Mouse (Mus musculus): ENCODE measurements at regions not wholly inside any gene's neighbourhood (a gene's known extent, or its start where the extent isn't known, plus 50 kb on each side); places are given as distances from the start of the nearest gene placed in this dataset.

GRCm38 (mm10) chr9:43899239-43899638 is 143.9 kb upstream of the Thy1 start:
- Histone ChIP-seq H3K4me2 (ENCODE audit: low read length) (no peak overlapping the region), H3K36me3 (ENCODE audit: insufficient read depth, low read length) (no peaks in the 10 kb centered on the region), H3K9ac (ENCODE audit: low read depth, low read length) (no peak overlapping the region), H3K27me3 (ENCODE audit: insufficient read depth, low read length) (no peaks in the 10 kb centered on the region), H3K4me1 (replicated peaks; ENCODE audit: insufficient read depth, low read length) (no peaks in the 10 kb centered on the region), H3K27ac (no peak overlapping the region), H3K4me3 (replicated peaks; ENCODE audit: low read depth, low read length) (no peak overlapping the region), H3K9me3 (replicated peaks; ENCODE audit: low read length) (no peaks in the 10 kb centered on the region)
- WGBS, result 34% methylated on average over 4 of the region's 4 CpGs
- ATAC-seq (replicated peaks; ENCODE audit: low FRiP score, low read depth), result no peak
- no peak for DNase-seq (ENCODE audit: low spot score)
- no peak for TF ChIP-seq CTCF (IDR thresholded peaks at IDR 0.05; ENCODE audit: low read depth)

GRCm38 (mm10) chr9:43908325-43908724 is 134.9 kb upstream of the Thy1 start:
- ATAC-seq (replicated peaks; ENCODE audit: low FRiP score, low read depth), result no peak
- Histone ChIP-seq H3K4me2 (ENCODE audit: low read length) (no peak overlapping the region), H3K4me3 (replicated peaks; ENCODE audit: low read depth, low read length) (no peak overlapping the region), H3K27me3 (ENCODE audit: insufficient read depth, low read length) (no peaks in the 10 kb centered on the region), H3K4me1 (replicated peaks; ENCODE audit: insufficient read depth, low read length) (no peaks in the 10 kb centered on the region), H3K9ac (ENCODE audit: low read depth, low read length) (no peak overlapping the region), H3K36me3 (ENCODE audit: insufficient read depth, low read length) (no peaks in the 10 kb centered on the region), H3K27ac (no peak overlapping the region), H3K9me3 (replicated peaks; ENCODE audit: low read length) (no peaks in the 10 kb centered on the region)
- peak; percentile 21; the same call in 1 of the 2 replicates for TF ChIP-seq CTCF (IDR thresholded peaks at IDR 0.05; ENCODE audit: low read depth)
- WGBS, result 89% methylated on average over 4 of the region's 4 CpGs
- DNase-seq (ENCODE audit: low spot score), result no peak

- Histone ChIP-seq H3K4me2 (ENCODE audit: low read length) (no peak overlapping the region), H3K27ac (no peak overlapping the region), H3K9me3 (replicated peaks; ENCODE audit: low read length) (no peaks in the 10 kb centered on the region), H3K4me3 (replicated peaks; ENCODE audit: low read depth, low read length) (no peak overlapping the region), H3K36me3 (ENCODE audit: insufficient read depth, low read length) (no peaks in the 10 kb centered on the region), H3K9ac (ENCODE audit: low read depth, low read length) (no peak overlapping the region), H3K4me1 (replicated peaks; ENCODE audit: insufficient read depth, low read length) (no peaks in the 10 kb centered on the region), H3K27me3 (ENCODE audit: insufficient read depth, low read length) (no peaks in the 10 kb centered on the region)
- no peak for TF ChIP-seq CTCF (IDR thresholded peaks at IDR 0.05; ENCODE audit: low read depth)
- DNase-seq (ENCODE audit: low spot score), result peak; percentile 62
- no peak for ATAC-seq (replicated peaks; ENCODE audit: low FRiP score, low read depth)
- WGBS, result 46% methylated on average over 5 of the region's 5 CpGs
These were observed 128.2 kb upstream of the Thy1 start for GRCm38 (mm10) chr9:43915015-43915414.

GRCm38 (mm10) chr9:43917467-43917866 is 125.7 kb upstream of the Thy1 start:
- WGBS, result 28% methylated on average over 10 of the region's 10 CpGs
- TF ChIP-seq CTCF (IDR thresholded peaks at IDR 0.05; ENCODE audit: low read depth), result no peak
- H3K4me2 ChIP-seq (ENCODE audit: low read length), result no peak overlapping the region
- H3K4me3 ChIP-seq (replicated peaks; ENCODE audit: low read depth, low read length), result no peak overlapping the region
- H3K9me3 ChIP-seq (replicated peaks; ENCODE audit: low read length), result no peaks in the 10 kb centered on the region
- no peak overlapping the region for H3K27ac ChIP-seq
- DNase-seq (ENCODE audit: low spot score), result no peak
- H3K36me3 ChIP-seq (ENCODE audit: insufficient read depth, low read length), result no peaks in the 10 kb centered on the region
- no peaks in the 10 kb centered on the region for H3K4me1 ChIP-seq (replicated peaks; ENCODE audit: insufficient read depth, low read length)
- H3K9ac ChIP-seq (ENCODE audit: low read depth, low read length), result no peak overlapping the region
- ATAC-seq (replicated peaks; ENCODE audit: low FRiP score, low read depth), result no peak
- no peaks in the 10 kb centered on the region; the same call in 1 of the 2 replicates for H3K27me3 ChIP-seq (ENCODE audit: insufficient read depth, low read length)

- Histone ChIP-seq H3K27ac (no peak overlapping the region), H3K4me1 (replicated peaks; ENCODE audit: insufficient read depth, low read length) (no peaks in the 10 kb centered on the region), H3K9ac (ENCODE audit: low read depth, low read length) (no peak overlapping the region), H3K4me2 (ENCODE audit: low read length) (no peak overlapping the region), H3K36me3 (ENCODE audit: insufficient read depth, low read length) (no peaks in the 10 kb centered on the region), H3K4me3 (replicated peaks; ENCODE audit: low read depth, low read length) (no peak overlapping the region), H3K9me3 (replicated peaks; ENCODE audit: low read length) (no peaks in the 10 kb centered on the region), H3K27me3 (ENCODE audit: insufficient read depth, low read length) (no peaks in the 10 kb centered on the region; the same call in 1 of the 2 replicates)
- ATAC-seq (replicated peaks; ENCODE audit: low FRiP score, low read depth) (no peak), DNase-seq (ENCODE audit: low spot score) (no peak)
- no peak for TF ChIP-seq CTCF (IDR thresholded peaks at IDR 0.05; ENCODE audit: low read depth)
- WGBS, result 78% methylated on average over 17 of the region's 17 CpGs
These were observed 124.2 kb upstream of the Thy1 start for GRCm38 (mm10) chr9:43919010-43919409.

- no peaks in the 10 kb centered on the region for H3K36me3 ChIP-seq (ENCODE audit: insufficient read depth, low read length)
- ATAC-seq (replicated peaks; ENCODE audit: low FRiP score, low read depth) (0 out of 2 replicates have a peak, but pooled peaks have one; percentile 49), DNase-seq (ENCODE audit: low spot score) (peak; percentile 68)
- WGBS, result 9% methylated on average over 24 of the region's 24 CpGs
- no peak overlapping the region for H3K4me3 ChIP-seq (replicated peaks; ENCODE audit: low read depth, low read length)
- H3K27ac ChIP-seq, result no peak overlapping the region
- TF ChIP-seq CTCF (IDR thresholded peaks at IDR 0.05; ENCODE audit: low read depth), result peak; percentile 90
- H3K4me2 ChIP-seq (ENCODE audit: low read length), result no peak overlapping the region
- no peaks in the 10 kb centered on the region; the same call in 1 of the 2 replicates for H3K27me3 ChIP-seq (ENCODE audit: insufficient read depth, low read length)
- H3K4me1 ChIP-seq (replicated peaks; ENCODE audit: insufficient read depth, low read length), result no peaks in the 10 kb centered on the region
- H3K9me3 ChIP-seq (replicated peaks; ENCODE audit: low read length), result no peaks in the 10 kb centered on the region
- H3K9ac ChIP-seq (ENCODE audit: low read depth, low read length), result no peak overlapping the region
These were observed 123.0 kb upstream of the Thy1 start for GRCm38 (mm10) chr9:43920053-43920754.
